Mouse (Mus musculus) splenic B cell, adult 2 months (primary cell): ENCODE measurements around the gene Btbd18.

ENCODE experiments used
- DNase-seq: peaks from one replicate; pipeline ENCODE4 v3.0.0-alpha.2; 2011; ENCODE audit warnings: low read depth, low spot score
- H3K27me3 ChIP-seq: 2 replicates; pipeline ENCODE4 v1.6.1; 2012; ENCODE audit warnings: mild to moderate bottlenecking, low read length, moderate library complexity, mixed read lengths; ENCODE audit not compliant: control insufficient read depth, poor library complexity, insufficient read depth, severe bottlenecking
- H3K36me3 ChIP-seq: 2 replicates; pipeline ENCODE4 v1.6.1; 2012; ENCODE audit warnings: mild to moderate bottlenecking, low read length, moderate library complexity, mixed read lengths; ENCODE audit not compliant: control insufficient read depth, poor library complexity, insufficient read depth, severe bottlenecking

Btbd18 gene

DNA sequence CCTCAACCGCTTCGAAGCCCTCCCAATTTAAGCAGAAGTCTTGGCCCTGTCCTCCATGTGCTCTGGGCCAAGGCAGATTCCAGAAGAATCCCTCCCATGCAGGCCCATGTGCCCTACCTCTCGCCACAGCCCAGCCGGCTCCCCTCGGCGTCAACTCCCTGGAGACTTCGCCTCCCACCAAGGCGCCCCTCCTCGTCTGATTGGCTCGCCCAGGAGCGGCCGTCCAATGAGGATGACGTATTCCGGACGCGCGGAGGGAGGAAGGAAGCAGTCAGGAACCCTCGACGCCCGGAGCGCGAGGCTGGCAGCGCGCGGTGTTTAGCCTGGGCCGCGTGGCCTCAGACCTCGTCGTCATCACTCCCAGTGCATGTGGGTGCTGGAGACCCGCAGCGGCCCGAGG lies at the start of gene Btbd18:
Gene Btbd18 (plus strand): TSS at position 274 of the 400 bp plus-strand sequence.
- no peaks in the 10 kb centered on the region for H3K27me3 ChIP-seq
- no peaks in the 10 kb centered on the region for H3K36me3 ChIP-seq
- no peak for DNase-seq

DNA sequence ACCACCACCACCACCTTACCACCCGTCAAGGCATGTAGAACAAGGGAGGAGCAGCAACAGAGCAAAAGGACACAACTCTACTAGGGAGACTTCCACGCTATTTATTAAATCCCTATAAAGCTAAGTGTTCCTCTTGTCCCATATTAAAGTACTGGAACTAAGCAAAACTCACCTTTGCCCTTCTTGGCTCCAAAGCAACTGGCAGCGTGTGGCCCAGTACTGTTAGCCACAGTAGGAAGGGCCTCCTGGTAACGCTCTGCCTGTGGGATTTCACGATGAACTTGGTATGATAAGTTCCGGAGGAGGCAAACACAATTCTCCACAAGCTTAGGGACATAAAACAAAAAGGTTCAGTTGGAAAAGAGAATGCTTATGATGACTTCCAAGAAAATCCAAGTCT lies 46.1 kb upstream of the Btbd18 start:
- H3K36me3 ChIP-seq: no peaks in the 10 kb centered on the region
- no peak for DNase-seq
- H3K27me3 ChIP-seq: no peaks in the 10 kb centered on the region

DNA sequence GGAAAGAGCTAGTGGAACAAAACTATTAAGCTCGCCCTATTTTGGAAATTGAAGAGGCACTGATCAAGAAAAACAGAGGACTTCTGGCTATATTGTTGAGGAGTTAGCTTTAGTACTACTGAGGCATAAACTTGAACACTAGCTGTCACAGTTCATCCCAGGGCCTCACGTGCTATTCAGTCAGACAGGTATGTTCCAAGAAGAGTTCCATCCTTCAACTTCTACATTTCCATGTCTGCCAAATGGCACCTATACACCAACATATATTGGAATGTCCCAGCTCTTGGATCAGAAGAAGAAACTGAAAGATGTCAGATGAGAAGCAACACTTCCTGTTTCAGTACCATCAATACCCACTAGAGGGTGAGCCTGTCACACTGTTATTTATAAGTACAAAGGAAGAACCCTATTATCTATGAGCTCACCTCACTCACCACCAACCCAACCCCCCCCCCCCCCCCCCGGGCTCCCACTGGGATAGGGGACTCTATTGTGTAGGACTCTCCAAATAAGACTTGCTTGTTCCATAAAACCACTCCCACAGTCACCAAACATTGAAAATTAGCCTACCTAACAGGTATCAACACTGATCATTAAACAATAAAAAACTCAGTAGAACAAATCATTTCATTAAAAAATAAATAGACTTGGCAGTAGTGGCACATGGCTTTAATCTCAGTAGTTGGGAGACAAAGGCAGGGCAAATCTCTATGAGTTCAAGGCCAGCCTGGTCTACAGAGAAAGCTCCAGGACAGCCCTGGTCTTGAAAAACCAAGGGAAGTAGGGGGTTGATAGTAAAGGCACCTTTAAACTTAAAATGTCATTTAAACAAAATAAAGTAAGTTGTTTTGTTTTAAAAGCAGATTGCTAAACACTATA lies 41.0 kb upstream of the Btbd18 start:
- DNase-seq: peak; percentile 89
- Histone ChIP-seq H3K27me3 (no peaks in the 10 kb centered on the region), H3K36me3 (no peaks in the 10 kb centered on the region)

DNA sequence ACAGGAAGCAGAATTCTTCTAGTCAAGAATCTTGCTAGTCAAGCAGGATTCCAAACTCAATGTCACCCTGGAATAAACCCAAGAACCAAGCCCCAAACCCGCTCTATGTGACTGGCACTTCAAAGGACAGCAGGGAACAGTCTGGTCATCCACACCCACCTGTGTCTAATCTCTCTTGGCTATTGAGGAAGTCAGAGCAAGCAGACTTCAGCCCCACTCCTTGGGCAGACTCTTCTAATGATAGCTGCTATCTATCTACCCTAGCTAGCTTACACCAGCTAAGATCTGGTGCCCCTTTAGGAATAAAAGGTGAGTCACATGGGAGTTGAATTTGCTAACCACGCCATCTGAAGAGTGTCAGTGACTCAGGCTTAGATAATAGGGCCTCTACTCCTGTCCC lies 40.0 kb upstream of the Btbd18 start:
- Histone ChIP-seq H3K36me3 (no peaks in the 10 kb centered on the region), H3K27me3 (no peaks in the 10 kb centered on the region)
- DNase-seq: peak; percentile 10

DNA sequence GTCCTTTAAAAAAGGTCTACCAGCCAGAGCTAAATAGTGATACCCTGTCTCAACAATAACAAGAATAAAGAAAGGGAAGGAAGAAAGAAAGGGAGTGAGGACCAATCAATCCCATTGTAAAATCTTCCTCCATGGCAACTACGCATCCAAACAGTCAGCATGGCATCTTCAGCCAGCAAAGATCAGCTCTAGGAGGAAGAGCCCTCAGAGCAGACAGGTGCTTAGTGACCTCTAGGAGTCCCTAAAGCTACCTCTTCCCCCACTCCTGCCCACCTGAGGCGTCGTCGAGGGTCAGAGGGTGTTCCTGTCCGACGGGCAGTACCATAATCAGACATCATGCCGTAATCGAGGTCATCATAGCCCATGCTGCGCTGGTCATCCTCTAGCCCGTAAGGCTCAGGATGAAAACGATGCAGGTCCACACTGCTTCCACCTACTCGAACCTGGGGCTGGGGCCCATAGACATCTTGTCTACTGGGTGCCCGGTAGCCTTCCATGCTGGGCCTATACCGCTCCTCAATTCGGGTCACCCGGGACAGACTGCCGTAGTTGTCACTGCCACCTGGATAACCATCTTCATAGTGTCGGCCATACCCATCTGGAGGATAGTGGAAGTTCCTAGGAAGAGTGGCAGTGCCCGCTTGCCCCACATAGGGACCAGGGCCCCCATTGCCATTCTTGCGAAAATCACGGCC lies 39.1 kb upstream of the Btbd18 start:
- H3K27me3 ChIP-seq: no peaks in the 10 kb centered on the region
- no peak for DNase-seq
- H3K36me3 ChIP-seq: no peaks in the 10 kb centered on the region

DNA sequence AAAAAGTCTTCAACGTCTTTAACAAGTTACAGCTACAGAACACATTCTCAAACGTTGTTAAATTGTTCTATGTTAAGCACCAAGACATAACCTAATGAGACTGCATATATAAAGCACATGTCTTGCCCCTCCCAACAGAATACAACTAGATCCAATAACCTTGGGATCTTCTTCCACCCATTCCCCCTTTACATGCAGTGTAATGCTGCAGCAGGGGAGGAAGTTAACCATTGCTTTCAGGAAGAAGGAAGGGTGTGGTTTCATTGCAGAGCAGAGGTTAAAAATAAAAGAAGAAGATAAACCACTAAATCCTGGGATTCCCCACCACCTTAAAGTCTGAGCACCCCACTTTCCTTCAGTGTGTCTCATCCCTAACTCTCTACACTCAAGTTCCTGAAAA lies 36.2 kb upstream of the Btbd18 start:
- no peaks in the 10 kb centered on the region for H3K36me3 ChIP-seq
- no peak for DNase-seq
- no peaks in the 10 kb centered on the region for H3K27me3 ChIP-seq

DNA sequence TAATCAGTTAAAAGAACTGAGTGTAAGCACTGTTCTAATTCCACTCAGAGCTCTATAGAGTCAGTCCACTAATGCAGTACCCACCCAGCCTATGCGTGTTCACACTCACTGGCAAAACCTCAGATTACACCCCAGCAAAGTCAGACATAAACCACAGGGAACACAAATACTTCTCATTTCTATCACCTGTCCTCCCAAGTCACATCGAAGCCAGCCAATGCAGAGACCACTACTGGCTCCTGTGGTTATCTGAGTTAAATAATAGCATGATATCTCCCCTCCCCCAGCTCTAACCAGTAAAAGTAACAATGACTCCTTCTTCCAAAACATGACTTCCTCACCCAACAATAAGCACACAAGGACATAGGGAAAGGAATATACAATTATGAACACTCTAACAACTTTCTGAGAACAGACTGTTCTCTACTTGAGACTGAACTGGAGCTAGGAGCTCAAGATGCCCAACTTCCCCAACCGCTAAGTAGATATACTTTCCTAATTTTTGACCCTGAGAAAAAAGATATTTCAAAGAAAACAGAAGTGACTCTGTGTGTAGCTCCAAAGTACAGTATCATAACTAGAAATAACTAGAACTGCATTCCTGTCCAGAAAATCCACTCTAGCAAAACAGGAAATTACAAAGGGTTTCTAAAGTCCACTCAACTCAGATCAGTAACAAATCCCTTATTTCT lies 35.3 kb upstream of the Btbd18 start:
- DNase-seq: no peak
- no peaks in the 10 kb centered on the region for H3K36me3 ChIP-seq
- H3K27me3 ChIP-seq: no peaks in the 10 kb centered on the region

DNA sequence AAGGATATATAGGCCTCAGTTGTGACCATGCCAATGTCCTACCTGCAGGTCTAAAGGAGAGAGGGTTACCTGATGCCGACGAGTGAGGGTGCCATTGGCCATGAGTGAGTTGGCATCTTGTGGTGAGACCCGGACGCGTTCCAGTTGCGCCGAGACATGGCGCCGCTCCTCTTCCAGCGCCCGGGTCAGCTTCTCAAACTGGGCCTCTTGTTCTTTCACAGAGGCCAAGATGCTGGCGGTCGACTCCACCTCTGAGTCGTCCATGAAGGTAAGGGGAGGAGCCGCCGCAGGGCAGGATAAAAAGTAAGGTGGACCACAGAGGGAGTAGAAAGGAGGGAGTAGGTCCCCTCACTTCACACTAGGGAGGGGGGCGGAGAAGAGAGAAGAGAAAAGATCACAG lies 34.7 kb upstream of the Btbd18 start:
- no peaks in the 10 kb centered on the region for H3K36me3 ChIP-seq
- no peak for DNase-seq
- H3K27me3 ChIP-seq: no peaks in the 10 kb centered on the region

DNA sequence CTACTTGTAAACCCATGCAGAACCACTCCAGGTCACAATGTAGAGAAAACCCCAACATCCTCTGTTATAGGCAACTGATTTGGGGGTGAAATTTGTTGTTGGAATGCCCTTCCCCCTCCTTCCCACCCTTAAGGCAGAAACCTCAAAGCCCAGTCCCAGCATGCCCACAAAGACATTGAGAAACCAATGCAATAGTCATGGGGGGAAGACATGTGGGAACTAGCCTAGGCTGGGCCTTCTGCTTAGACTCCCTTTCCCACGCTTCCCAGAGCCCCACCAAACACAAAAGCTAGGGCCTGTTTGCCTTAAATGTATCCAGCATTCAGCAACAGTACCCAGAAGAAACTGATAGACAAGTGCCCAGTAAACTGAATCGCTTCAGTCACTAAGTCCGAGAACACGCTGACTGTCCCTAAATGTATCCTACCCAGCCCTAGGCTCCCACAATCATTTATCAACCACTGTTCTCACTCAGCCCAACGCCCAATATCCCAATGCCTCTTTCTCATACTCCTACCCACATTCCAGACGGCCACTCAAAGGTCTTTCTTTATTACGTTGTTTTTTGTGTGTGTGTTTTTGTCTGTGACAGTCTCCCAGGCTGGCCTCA lies 32.4 kb upstream of the Btbd18 start:
- no peaks in the 10 kb centered on the region for H3K27me3 ChIP-seq
- DNase-seq: no peak
- H3K36me3 ChIP-seq: no peaks in the 10 kb centered on the region

DNA sequence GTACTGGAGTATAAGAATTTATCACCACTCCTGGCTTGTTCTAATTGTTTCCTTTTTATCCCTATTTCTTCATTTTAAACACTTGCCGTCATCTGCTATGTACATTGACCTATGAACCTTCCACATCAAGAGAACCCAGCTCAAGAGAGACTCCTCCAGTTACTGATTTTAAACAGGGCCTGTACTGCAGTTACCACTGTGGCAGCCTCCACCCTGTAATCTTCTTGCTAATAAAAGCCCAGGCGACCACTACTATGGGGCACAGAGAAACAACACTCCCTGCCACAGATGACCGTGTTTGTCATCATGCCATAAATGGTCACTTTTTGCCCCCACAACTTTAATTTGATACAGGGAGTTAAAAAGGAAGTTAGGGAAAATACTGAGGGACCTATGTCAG lies 31.8 kb upstream of the Btbd18 start:
- no peaks in the 10 kb centered on the region for H3K27me3 ChIP-seq
- no peak for DNase-seq

DNA sequence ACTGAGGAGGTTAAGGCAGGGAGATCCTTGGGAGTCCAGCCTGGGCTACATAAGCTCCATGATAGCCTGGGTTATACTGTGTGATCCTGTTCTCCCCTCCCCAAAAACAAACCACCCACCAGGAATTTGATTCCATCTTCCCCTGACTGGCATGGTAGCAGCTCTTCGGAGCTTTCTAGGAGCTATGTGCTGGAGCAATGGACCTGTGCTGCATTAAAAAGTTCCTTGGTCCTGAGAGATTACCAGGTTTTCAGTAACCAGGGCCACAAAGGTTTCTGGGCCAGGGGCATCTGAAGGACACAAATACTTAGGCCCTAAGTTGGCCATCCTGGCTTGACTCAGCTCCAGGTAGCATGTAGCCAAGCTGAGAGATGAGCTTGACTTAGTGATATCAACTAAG lies 26.9 kb upstream of the Btbd18 start:
- Histone ChIP-seq H3K27me3 (no peaks in the 10 kb centered on the region), H3K36me3 (no peaks in the 10 kb centered on the region)
- no peak for DNase-seq

More for the DNA sequence above, 31.8 kb upstream of the Btbd18 start:
- no peaks in the 10 kb centered on the region for H3K36me3 ChIP-seq

DNA sequence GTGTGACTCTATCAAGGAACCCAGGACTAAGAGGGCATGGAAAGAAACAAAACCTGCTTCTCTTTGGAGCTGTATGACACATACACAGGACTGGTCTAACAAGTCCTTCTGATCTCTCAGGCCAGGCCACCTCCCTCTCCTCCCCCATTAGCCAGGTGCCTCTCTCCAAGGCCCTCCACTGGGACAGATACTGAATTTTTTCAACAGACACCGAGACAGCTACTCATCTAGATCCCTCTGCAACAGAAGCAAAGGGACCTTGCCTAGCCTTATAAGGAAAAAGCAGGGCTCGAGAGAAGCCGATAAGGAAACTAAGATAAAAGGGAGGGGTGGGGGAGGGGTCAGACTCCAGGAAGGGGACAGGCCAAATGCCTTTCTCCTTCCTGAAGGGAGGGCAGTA lies 25.9 kb upstream of the Btbd18 start:
- DNase-seq: no peak
- no peaks in the 10 kb centered on the region for H3K27me3 ChIP-seq
- H3K36me3 ChIP-seq: no peaks in the 10 kb centered on the region

DNA sequence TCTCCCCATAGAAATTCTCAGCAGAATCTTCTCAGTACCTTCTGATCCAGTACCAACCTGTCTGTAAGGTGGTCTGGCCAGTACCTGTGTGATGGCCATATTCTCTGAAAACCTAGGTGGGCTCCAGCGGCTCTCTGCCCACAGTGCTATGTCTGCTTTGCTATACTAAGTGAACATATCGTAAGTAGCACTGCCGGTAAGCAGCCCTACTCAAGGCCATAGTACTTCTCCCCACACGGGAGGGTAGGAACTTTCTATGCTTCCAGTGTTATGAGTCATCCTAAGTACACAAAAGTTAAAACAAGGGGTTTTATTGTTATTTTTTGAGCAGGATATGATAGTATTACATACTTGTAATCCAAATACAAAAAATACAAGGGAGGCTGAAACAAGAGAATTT lies 24.9 kb upstream of the Btbd18 start:
- Histone ChIP-seq H3K27me3 (no peaks in the 10 kb centered on the region), H3K36me3 (no peaks in the 10 kb centered on the region)
- DNase-seq: no peak

DNA sequence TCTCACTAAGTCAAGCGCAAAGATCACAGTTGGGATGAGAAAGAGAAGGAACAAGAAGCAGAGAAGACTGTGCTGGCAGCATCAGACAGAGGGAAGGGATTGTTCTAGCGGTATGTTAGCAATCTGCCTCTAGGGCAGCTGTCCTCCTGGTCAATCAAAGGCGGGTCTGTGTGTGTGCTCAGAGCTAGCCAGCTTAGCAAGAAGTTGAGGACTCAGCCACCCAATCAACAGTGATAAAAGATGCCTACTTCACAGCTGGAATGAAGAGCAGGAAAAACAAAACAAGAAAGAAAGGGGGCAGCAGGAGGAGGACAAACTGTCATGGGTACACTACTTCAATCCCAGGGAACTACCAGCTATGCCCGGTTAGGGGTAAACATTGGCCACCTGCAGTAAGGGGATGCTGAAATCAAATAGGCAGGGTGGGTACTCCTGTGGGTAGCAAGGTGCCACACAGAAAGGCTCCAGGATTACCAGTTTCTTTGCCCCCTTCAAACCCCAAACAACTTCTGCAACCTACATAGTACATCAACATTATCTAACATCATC lies 23.9 kb upstream of the Btbd18 start:
- no peaks in the 10 kb centered on the region for H3K36me3 ChIP-seq
- H3K27me3 ChIP-seq: no peaks in the 10 kb centered on the region
- DNase-seq: no peak
